Mouse (Mus musculus): ENCODE results near the gene Crybb1.
A peak's percentile ranks its signal among the peaks of the same experiment; 100 is the strongest.

Crybb1 gene

GRCm38 (mm10) chr5:112266011-112266777 lies 10.6 kb downstream of the Crybb1 start:
- DNase-seq (ENCODE audit: low spot score) = no peak

GRCm38 (mm10) chr5:112270764-112271541 lies 15.3 kb downstream of the Crybb1 start:
- DNase-seq (ENCODE audit: low spot score) = no peak

GRCm38 (mm10) chr5:112272934-112273333 lies 17.3 kb downstream of the Crybb1 start:
- DNase-seq (ENCODE audit: low spot score) = no peak

- DNase-seq (ENCODE audit: low spot score) = no peak
Measured at GRCm38 (mm10) chr5:112273746-112274463, 18.3 kb downstream of the Crybb1 start.

- no peak for DNase-seq (ENCODE audit: low spot score)
Measured at GRCm38 (mm10) chr5:112275021-112275804, 19.6 kb downstream of the Crybb1 start.

GRCm38 (mm10) chr5:112276267-112276873 lies 20.8 kb downstream of the Crybb1 start, which contains the start of gene Tpst2:
Tpst2 (plus strand) TSS chr5:112276691.
- peak; percentile 100 for DNase-seq (ENCODE audit: low spot score)

- no peak for DNase-seq (ENCODE audit: low spot score)
Measured at GRCm38 (mm10) chr5:112276907-112277348, 21.3 kb downstream of the Crybb1 start.

GRCm38 (mm10) chr5:112277906-112278470 lies 22.4 kb downstream of the Crybb1 start:
- DNase-seq (ENCODE audit: low spot score) = no peak

- DNase-seq (ENCODE audit: low spot score) = no peak
Measured at GRCm38 (mm10) chr5:112279181-112280021, 23.8 kb downstream of the Crybb1 start.

- DNase-seq (ENCODE audit: low spot score) = no peak
Measured at GRCm38 (mm10) chr5:112280151-112280550, 24.5 kb downstream of the Crybb1 start.

- no peak for DNase-seq (ENCODE audit: low spot score)
Measured at GRCm38 (mm10) chr5:112280863-112281660, 25.4 kb downstream of the Crybb1 start.

- DNase-seq (ENCODE audit: low spot score) = no peak
Measured at GRCm38 (mm10) chr5:112281676-112282075, 26.1 kb downstream of the Crybb1 start.

GRCm38 (mm10) chr5:112282123-112282779 lies 26.6 kb downstream of the Crybb1 start:
- DNase-seq (ENCODE audit: low spot score) = no peak

GRCm38 (mm10) chr5:112282780-112283482 lies 27.3 kb downstream of the Crybb1 start:
- no peak for DNase-seq (ENCODE audit: low spot score)

GRCm38 (mm10) chr5:112283543-112284202 lies 28.1 kb downstream of the Crybb1 start:
- no peak for DNase-seq (ENCODE audit: low spot score)

GRCm38 (mm10) chr5:112284203-112284582 lies 28.6 kb downstream of the Crybb1 start:
- DNase-seq (ENCODE audit: low spot score) = no peak

- DNase-seq (ENCODE audit: low spot score) = no peak
Measured at GRCm38 (mm10) chr5:112285548-112286085, 30.0 kb downstream of the Crybb1 start.

Measured in urinary bladder, postnatal 25 days (tissue).